Mouse (Mus musculus) MEL (cell line): ENCODE measurements around the gene Svs1. TPM values are rescaled to one million over a fixed set of nuclear protein-coding genes. Genes with fewer than 3 reads are reported as not detected.

Experiments
- DNase-seq: peaks from one replicate; pipeline ENCODE4 v3.0.0; 2011; ENCODE audit warnings: low read depth, low spot score
- H3K27ac ChIP-seq: 2 replicates; pipeline ENCODE4 v1.5.1; 2012; ENCODE audit warnings: low read depth, mild to moderate bottlenecking, control low read depth, low read length, moderate library complexity; ENCODE audit not compliant: control insufficient read depth
- H3K27me3 ChIP-seq, 2 experiments: fragments of 150-350 bp in 1 of 2; sonication (generic) in 1 of 2; 2 replicates each; pipeline ENCODE4 v1.6.1; 2012; ENCODE audit warnings: low read length in 2 of 2, mild to moderate bottlenecking in 2 of 2, improper control_type of control experiment in 1 of 2, moderate library complexity in 1 of 2; ENCODE audit not compliant: insufficient read depth in 2 of 2, control insufficient read depth in 1 of 2
- H3K36me3 ChIP-seq, 2 experiments: 2 replicates each; pipeline ENCODE4 v1.6.1; 2012 to 2014; ENCODE audit warnings: low read length in 2 of 2, improper control_type of control experiment in 1 of 2, inconsistent platforms in 1 of 2, mild to moderate bottlenecking in 1 of 2; ENCODE audit not compliant: insufficient read depth in 2 of 2, control insufficient read depth in 1 of 2
- H3K4me1 ChIP-seq, 2 experiments: fragments of 150-350 bp in 1 of 2; sonication (generic) in 1 of 2; 2 replicates each; pipeline ENCODE4 v1.6.1; 2012; ENCODE audit warnings: low read length in 2 of 2, improper control_type of control experiment in 1 of 2, mild to moderate bottlenecking in 1 of 2; ENCODE audit not compliant: insufficient read depth in 2 of 2, control insufficient read depth in 1 of 2
- H3K4me3 ChIP-seq, 2 experiments: fragments of 150-350 bp in 1 of 2; sonication (generic) in 1 of 2; 2 replicates each; pipeline ENCODE4 v1.5.1; 2012; ENCODE audit warnings: low read depth in 2 of 2, low read length in 2 of 2, mild to moderate bottlenecking in 2 of 2, moderate library complexity in 2 of 2, control low read depth in 1 of 2, improper control_type of control experiment in 1 of 2; ENCODE audit not compliant: control insufficient read depth in 1 of 2, insufficient read depth in 1 of 2
- H3K79me2 ChIP-seq: 2 replicates; pipeline ENCODE4 v1.6.1; 2012; ENCODE audit warnings: mild to moderate bottlenecking, low read length, moderate library complexity; ENCODE audit not compliant: control insufficient read depth, poor library complexity, insufficient read depth
- H3K9ac ChIP-seq: 2 replicates; pipeline ENCODE4 v1.6.1; 2012; ENCODE audit warnings: low read depth, mild to moderate bottlenecking, control low read depth, low read length, moderate library complexity; ENCODE audit not compliant: control insufficient read depth, poor library complexity, severe bottlenecking
- H3K9me3 ChIP-seq: fragments of 150-350 bp; sonication (generic); replicated peaks from 2 replicates; pipeline ENCODE4 v1.6.1; 2012; ENCODE audit warnings: mild to moderate bottlenecking, low read length, improper control_type of control experiment, moderate library complexity; ENCODE audit not compliant: insufficient read depth
- CHD1 ChIP-seq: IDR thresholded peaks from 2 replicates; pipeline ENCODE4 v1.6.1; 2012; ENCODE audit warnings: low read depth, mild to moderate bottlenecking, inconsistent platforms, low read length, improper control_type of control experiment
- CHD2 ChIP-seq: IDR thresholded peaks from 2 replicates; pipeline ENCODE4 v1.6.1; 2011; ENCODE audit warnings: low read length, improper control_type of control experiment
- CTCF ChIP-seq, 3 experiments: IDR thresholded peaks in 2 of 3; conservative IDR thresholded peaks in 1 of 3; 2 replicates each; pipeline ENCODE4 v1.5.1; 2011 to 2012; ENCODE audit warnings: low read length in 3 of 3, low read depth in 2 of 3, mild to moderate bottlenecking in 2 of 3, improper control_type of control experiment in 1 of 3, inconsistent platforms in 1 of 3, mixed read lengths in 1 of 3, moderate library complexity in 1 of 3; ENCODE audit not compliant: control insufficient read depth in 1 of 3, insufficient read depth in 1 of 3, poor library complexity in 1 of 3, severe bottlenecking in 1 of 3
- E2F4 ChIP-seq: IDR thresholded peaks from 2 replicates; pipeline ENCODE4 v1.6.1; 2011; ENCODE audit warnings: low read depth, low read length, improper control_type of control experiment, borderline replicate concordance
- ETS1 ChIP-seq: IDR thresholded peaks from 2 replicates; pipeline ENCODE4 v1.6.1; 2012; ENCODE audit warnings: low read depth, mild to moderate bottlenecking, inconsistent platforms, low read length, improper control_type of control experiment, moderate library complexity
- GATA1 ChIP-seq: IDR thresholded peaks from 2 replicates; pipeline ENCODE4 v1.6.1; 2011; ENCODE audit warnings: low read depth, low read length, improper control_type of control experiment
- HCFC1 ChIP-seq: IDR thresholded peaks from 2 replicates; pipeline ENCODE4 v1.6.1; 2012; ENCODE audit warnings: low read depth, mild to moderate bottlenecking, inconsistent platforms, low read length, improper control_type of control experiment, moderate library complexity
- MAX ChIP-seq: IDR thresholded peaks from 2 replicates; pipeline ENCODE4 v1.6.1; 2011; ENCODE audit warnings: low read length, improper control_type of control experiment
- MAZ ChIP-seq: IDR thresholded peaks from 2 replicates; pipeline ENCODE4 v1.6.1; 2012; ENCODE audit warnings: low read depth, mild to moderate bottlenecking, inconsistent platforms, low read length, improper control_type of control experiment
- MEF2A ChIP-seq: IDR thresholded peaks from 2 replicates; pipeline ENCODE4 v1.6.1; 2014; ENCODE audit warnings: low read depth, mild to moderate bottlenecking, inconsistent platforms, low read length, improper control_type of control experiment; ENCODE audit not compliant: poor library complexity, insufficient replicate concordance, severe bottlenecking; ENCODE audit errors: extremely low read depth
- MYC ChIP-seq: IDR thresholded peaks from 2 replicates; pipeline ENCODE4 v1.6.1; 2011; ENCODE audit warnings: low read depth, mild to moderate bottlenecking, low read length, improper control_type of control experiment, moderate library complexity
- NELFE ChIP-seq: IDR thresholded peaks from 2 replicates; pipeline ENCODE4 v1.6.1; 2011; ENCODE audit warnings: low read depth, low read length, improper control_type of control experiment
- NRF1 ChIP-seq: IDR thresholded peaks from 2 replicates; pipeline ENCODE4 v1.6.1; 2014; ENCODE audit warnings: low read depth, mild to moderate bottlenecking, inconsistent platforms, low read length, improper control_type of control experiment, moderate library complexity; ENCODE audit not compliant: poor library complexity, insufficient read depth, severe bottlenecking
- POLR2AphosphoS2 ChIP-seq: IDR thresholded peaks from 2 replicates; pipeline ENCODE4 v1.6.1; 2011; ENCODE audit warnings: low read length, improper control_type of control experiment
- POLR2AphosphoS5 ChIP-seq: IDR thresholded peaks from 2 replicates; pipeline ENCODE4 v1.6.1; 2012; ENCODE audit warnings: low read depth, borderline replicate concordance, mild to moderate bottlenecking, inconsistent platforms, low read length, moderate library complexity, mixed read lengths
- SMC3 ChIP-seq: IDR thresholded peaks from 2 replicates; pipeline ENCODE4 v1.6.1; 2011; ENCODE audit warnings: low read depth, low read length, improper control_type of control experiment
- TAL1 ChIP-seq: IDR thresholded peaks from 2 replicates; pipeline ENCODE4 v1.6.1; 2012; ENCODE audit warnings: mild to moderate bottlenecking, inconsistent platforms, low read length, moderate library complexity, mixed read lengths
- ZKSCAN1 ChIP-seq: IDR thresholded peaks from 2 replicates; pipeline ENCODE4 v1.6.1; 2012; ENCODE audit warnings: low read depth, mild to moderate bottlenecking, inconsistent platforms, low read length, improper control_type of control experiment, moderate library complexity
- ZMIZ1 ChIP-seq: IDR thresholded peaks from 2 replicates; pipeline ENCODE4 v1.6.1; 2012; ENCODE audit warnings: low read depth, mild to moderate bottlenecking, inconsistent platforms, low read length, improper control_type of control experiment, moderate library complexity
- polyA plus RNA-seq, 2 experiments: library from polyadenylated mRNA; stranded (reverse) in 1 of 2; unstranded in 1 of 2; fragments of >175 nt in 1 of 2; fragments of >200 nt in 1 of 2; gene quantifications; 2 replicates each; pipeline versions ENCODE4 v1.2.1 to v1.2.4; 2012; ENCODE audit warnings: low replicate concordance in 2 of 2, low read depth in 1 of 2; ENCODE audit not compliant: insufficient read length in 2 of 2, insufficient read depth in 1 of 2, missing spikeins in 1 of 2
- total RNA-seq: library from RNA; depleted of rRNA; stranded (reverse); fragments of 300-350 nt; gene quantifications from 2 replicates; pipeline ENCODE4 v1.2.3, GENCODE M21; 2012

Gene Svs1
- total and polyA plus RNA-seq, 3 experiments, result not detected

DNA sequence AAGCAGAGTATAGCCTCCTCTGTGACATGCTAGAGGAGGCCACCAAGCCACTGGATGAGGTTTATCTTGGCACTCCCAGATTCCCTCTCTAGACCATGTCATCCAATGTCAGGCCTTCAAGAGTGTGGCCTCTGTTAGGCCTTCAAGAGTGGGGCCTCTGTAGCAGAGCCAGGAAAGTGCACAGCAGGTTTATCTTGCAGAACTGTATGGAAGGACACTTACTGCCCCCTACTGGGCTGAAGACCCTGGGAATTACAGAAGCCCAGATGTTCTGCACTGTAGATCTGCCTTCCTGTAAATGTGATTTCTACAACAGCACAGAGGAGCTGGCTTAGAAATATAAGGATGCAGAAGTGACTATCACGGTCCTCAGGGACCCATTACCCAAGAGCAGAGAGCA is 31.7 kb upstream of the Svs1 start:
- no peak overlapping the region for H3K27ac ChIP-seq
- H3K79me2 ChIP-seq, result no peaks in the 10 kb centered on the region
- H3K27me3 ChIP-seq, result no peaks in the 10 kb centered on the region
- H3K9me3 ChIP-seq, result no peaks in the 10 kb centered on the region
- TF ChIP-seq CTCF (IDR thresholded peaks at IDR 0.05 in 2 of 3, conservative IDR thresholded peaks at IDR 0.05 in 1 of 3; ENCODE audit: control insufficient read depth in 1 of 3, insufficient read depth in 1 of 3, low read depth in 2 of 3, low read length in 3 of 3, poor library complexity in 1 of 3, severe bottlenecking in 1 of 3) (no peak), POLR2AphosphoS2 (no peak), ZKSCAN1 (no peak), E2F4 (no peak), NELFE (no peak), HCFC1 (no peak), POLR2AphosphoS5 (no peak), ETS1 (no peak), NRF1 (no peak), MAX (no peak), SMC3 (no peak), MYC (no peak), CHD1 (no peak), MEF2A (no peak), TAL1 (no peak), CHD2 (no peak), ZMIZ1 (no peak), GATA1 (no peak)
- TF ChIP-seq, all 39 proteins: peak for 0
- no peak for DNase-seq
- Histone ChIP-seq H3K36me3 (no peaks in the 10 kb centered on the region), H3K4me3 (no peak overlapping the region), H3K9ac (no peak overlapping the region), H3K4me1 (no peaks in the 10 kb centered on the region)

DNA sequence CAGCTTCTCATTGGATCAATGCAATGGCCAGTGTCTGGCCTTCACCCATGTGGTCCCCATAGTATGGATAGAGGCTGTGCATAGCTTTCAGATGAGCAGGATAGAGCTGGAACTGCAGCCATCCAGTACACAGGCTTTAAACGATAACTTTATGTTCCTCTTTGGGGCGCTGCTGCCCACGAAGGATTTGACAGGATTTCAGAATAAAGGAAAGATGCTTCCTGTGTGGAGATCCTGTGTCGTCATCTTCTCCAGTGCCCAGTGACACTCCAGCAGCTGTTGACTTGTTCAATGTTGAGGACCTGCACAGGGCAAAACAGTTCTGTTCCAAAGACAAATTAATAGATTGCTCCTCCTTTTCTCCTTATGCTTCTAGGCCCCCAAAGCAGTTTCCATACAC is 29.9 kb upstream of the Svs1 start:
- Histone ChIP-seq H3K36me3 (no peaks in the 10 kb centered on the region), H3K4me3 (no peak overlapping the region), H3K79me2 (no peaks in the 10 kb centered on the region), H3K9ac (no peak overlapping the region), H3K27me3 (no peaks in the 10 kb centered on the region), H3K27ac (no peak overlapping the region)
- DNase-seq, result no peak
- TF ChIP-seq POLR2AphosphoS2, result no peak
- TF ChIP-seq ZMIZ1, result no peak
- no peak for TF ChIP-seq MYC
- TF ChIP-seq POLR2AphosphoS5, result no peak
- TF ChIP-seq MAZ, result no peak
- TF ChIP-seq SMC3, result no peak
- TF ChIP-seq, all 39 proteins: peak for 0
- H3K4me1 ChIP-seq, result no peaks in the 10 kb centered on the region
- H3K9me3 ChIP-seq, result no peaks in the 10 kb centered on the region
